Mouse (Mus musculus) embryonic facial prominence, embryonic 14.5 days (tissue): ENCODE data around the gene Men1. TPM values are rescaled to one million over a fixed set of nuclear protein-coding genes. Genes with fewer than 3 reads are reported as not detected.

ENCODE experiments used
- ATAC-seq: fragments of 200-750 bp; cut with Nextera tagmentation; 2 replicates; pipeline ENCODE4 v1.8.0; 2017; ENCODE audit warnings: low read depth, moderate number of reproducible peaks, moderate TSS enrichment
- DNase-seq: peaks from one replicate; pipeline ENCODE4 v3.0.0-alpha.2; 2015; ENCODE audit warnings: low spot score
- H3K27ac ChIP-seq: fragments of 300-500 bp; sonication (generic); replicated peaks from 2 replicates; pipeline ENCODE4 v1.5.1; 2014; ENCODE audit warnings: low read depth, mild to moderate bottlenecking, low read length, moderate library complexity
- H3K27me3 ChIP-seq: fragments of 300-500 bp; sonication (generic); replicated peaks from 2 replicates; pipeline ENCODE4 v1.6.1; 2014; ENCODE audit warnings: low read length; ENCODE audit not compliant: control insufficient read depth, insufficient read depth
- H3K36me3 ChIP-seq: fragments of 300-500 bp; sonication (generic); 2 replicates; pipeline ENCODE4 v1.6.1; 2014; ENCODE audit warnings: low read length, mixed read lengths; ENCODE audit not compliant: control insufficient read depth, insufficient read depth
- H3K4me1 ChIP-seq: fragments of 300-500 bp; sonication (generic); 2 replicates; pipeline ENCODE4 v1.6.1; 2014; ENCODE audit warnings: antibody characterized with exemption, low read length; ENCODE audit not compliant: control insufficient read depth, insufficient read depth
- H3K4me2 ChIP-seq: fragments of 300-500 bp; sonication (generic); 2 replicates; pipeline ENCODE4 v1.6.1; 2014; ENCODE audit warnings: low read depth, mild to moderate bottlenecking, low read length, moderate library complexity, mixed read lengths
- H3K4me3 ChIP-seq: fragments of 300-500 bp; sonication (generic); 2 replicates; pipeline ENCODE4 v1.5.1; 2014; ENCODE audit warnings: low read depth, mild to moderate bottlenecking, low read length
- H3K9ac ChIP-seq: fragments of 300-500 bp; sonication (generic); 2 replicates; pipeline ENCODE4 v1.6.1; 2014; ENCODE audit warnings: low read depth, mild to moderate bottlenecking, low read length, moderate library complexity, mixed read lengths
- H3K9me3 ChIP-seq: fragments of 300-500 bp; sonication (generic); 2 replicates; pipeline ENCODE4 v1.6.1; 2016; ENCODE audit warnings: low read length; ENCODE audit not compliant: control insufficient read depth
- WGBS: fragments of 180-500 bp; shearing (Covaris S2); extraction: QIAGEN DNeasy Blood & Tissue Kit; methylation state at CpG from one replicate; pipeline ENCODE4 v1.1.7; 2014; 5-methylcytosine and 5-hydroxymethylcytosine counted together
- polyA plus RNA-seq: library from polyadenylated mRNA; unstranded; fragments of >200 nt; fragmentation: Nextera tagmentation; extraction: Ambion mirVana; gene quantifications from 2 replicates; pipeline ENCODE4 v1.2.1, GENCODE M21; 2014

Men1 gene
- polyA plus RNA-seq, 1 experiment from 2014 or later, result 54.2 TPM

GRCm38 (mm10) chr19:6375423-6376254 lies 40.9 kb downstream of the Men1 start:
- peaks cover 87% of the 10 kb centered on the region for H3K36me3 ChIP-seq
- WGBS, result 96% methylated on average over 35 of the region's 42 CpGs
- no peak overlapping the region for H3K27ac ChIP-seq

GRCm38 (mm10) chr19:6376255-6376564 lies 41.4 kb downstream of the Men1 start:
- Histone ChIP-seq H3K36me3 (peaks cover 81% of the 10 kb centered on the region), H3K4me1 (no peaks in the 10 kb centered on the region), H3K27me3 (no peaks in the 10 kb centered on the region), H3K27ac (no peak overlapping the region), H3K9me3 (no peaks in the 10 kb centered on the region), H3K9ac (no peak overlapping the region), H3K4me2 (no peak overlapping the region), H3K4me3 (no peak overlapping the region)
- ATAC-seq (no peak), DNase-seq (no peak)
- 78% methylated on average over 14 of the region's 14 CpGs for WGBS

More at GRCm38 (mm10) chr19:6375423-6376254, 40.9 kb downstream of the Men1 start:
- Histone ChIP-seq H3K9me3 (no peaks in the 10 kb centered on the region), H3K9ac (no peak overlapping the region), H3K27me3 (no peaks in the 10 kb centered on the region), H3K4me3 (no peak overlapping the region), H3K4me1 (no peaks in the 10 kb centered on the region), H3K4me2 (no peak overlapping the region)
- DNase-seq, result no peak
- ATAC-seq, result no peak

GRCm38 (mm10) chr19:6376643-6377042 lies 41.9 kb downstream of the Men1 start:
- no peaks in the 10 kb centered on the region for H3K4me1 ChIP-seq
- DNase-seq (no peak), ATAC-seq (no peak)
- H3K36me3 ChIP-seq, result peaks cover 77% of the 10 kb centered on the region
- H3K9me3 ChIP-seq, result no peaks in the 10 kb centered on the region
- H3K9ac ChIP-seq, result no peak overlapping the region
- H3K4me2 ChIP-seq, result no peak overlapping the region
- WGBS, result 91% methylated on average over 2 of the region's 2 CpGs
- no peak overlapping the region for H3K4me3 ChIP-seq
- no peaks in the 10 kb centered on the region for H3K27me3 ChIP-seq
- no peak overlapping the region for H3K27ac ChIP-seq

GRCm38 (mm10) chr19:6377327-6378040 lies 42.7 kb downstream of the Men1 start:
- ATAC-seq (no peak), DNase-seq (no peak)
- no peak overlapping the region for H3K27ac ChIP-seq
- WGBS, result 83% methylated on average over 11 of the region's 11 CpGs
- H3K36me3 ChIP-seq, result peaks cover 68% of the 10 kb centered on the region
- H3K4me1 ChIP-seq, result no peaks in the 10 kb centered on the region
- H3K27me3 ChIP-seq, result no peaks in the 10 kb centered on the region
- H3K9me3 ChIP-seq, result no peaks in the 10 kb centered on the region
- H3K4me3 ChIP-seq, result no peak overlapping the region
- no peak overlapping the region for H3K9ac ChIP-seq
- H3K4me2 ChIP-seq, result no peak overlapping the region

GRCm38 (mm10) chr19:6380411-6381166 lies 45.8 kb downstream of the Men1 start:
- H3K36me3 ChIP-seq, result peaks cover 37% of the 10 kb centered on the region
- DNase-seq (no peak), ATAC-seq (no peak)
- H3K9ac ChIP-seq, result no peak overlapping the region
- 86% methylated on average over 9 of the region's 9 CpGs for WGBS
- no peaks in the 10 kb centered on the region for H3K27me3 ChIP-seq
- H3K4me2 ChIP-seq, result no peak overlapping the region
- peaks cover 7% of the 10 kb centered on the region; the same call in 1 of the 2 replicates for H3K4me1 ChIP-seq
- H3K9me3 ChIP-seq, result no peaks in the 10 kb centered on the region
- H3K4me3 ChIP-seq, result no peak overlapping the region
- H3K27ac ChIP-seq, result no peak overlapping the region

GRCm38 (mm10) chr19:6381238-6381637 lies 46.5 kb downstream of the Men1 start:
- no peaks in the 10 kb centered on the region for H3K9me3 ChIP-seq
- no peak overlapping the region for H3K4me2 ChIP-seq
- ATAC-seq (no peak), DNase-seq (no peak)
- H3K27ac ChIP-seq, result no peak overlapping the region
- H3K27me3 ChIP-seq, result no peaks in the 10 kb centered on the region
- no peak overlapping the region for H3K4me3 ChIP-seq
- no peak overlapping the region for H3K9ac ChIP-seq
- peaks cover 31% of the 10 kb centered on the region for H3K36me3 ChIP-seq
- peaks cover 7% of the 10 kb centered on the region; the same call in 1 of the 2 replicates for H3K4me1 ChIP-seq
- 96% methylated on average over 5 of the region's 5 CpGs for WGBS

GRCm38 (mm10) chr19:6382323-6382924 lies 47.6 kb downstream of the Men1 start:
- no peak for DNase-seq

GRCm38 (mm10) chr19:6383470-6383869 lies 48.7 kb downstream of the Men1 start:
- Histone ChIP-seq H3K36me3 (peaks cover 8% of the 10 kb centered on the region; the same call in 1 of the 2 replicates), H3K27me3 (no peaks in the 10 kb centered on the region), H3K27ac (no peak overlapping the region), H3K4me3 (no peak overlapping the region), H3K4me2 (no peak overlapping the region), H3K9ac (no peak overlapping the region), H3K4me1 (peaks cover 7% of the 10 kb centered on the region; the same call in 1 of the 2 replicates), H3K9me3 (no peaks in the 10 kb centered on the region)
- WGBS, result 34% methylated on average over 5 of the region's 5 CpGs
- ATAC-seq (no peak; the same call in 1 of the 2 replicates), DNase-seq (peak; percentile 27)

More at GRCm38 (mm10) chr19:6382323-6382924, 47.6 kb downstream of the Men1 start:
- H3K9ac ChIP-seq, result no peak overlapping the region
- no peak overlapping the region; the same call in 1 of the 2 replicates for H3K27ac ChIP-seq
- no peak overlapping the region for H3K4me2 ChIP-seq
- H3K36me3 ChIP-seq, result peaks cover 19% of the 10 kb centered on the region
- no peak for ATAC-seq
- no peaks in the 10 kb centered on the region for H3K27me3 ChIP-seq
- H3K4me1 ChIP-seq, result peaks cover 7% of the 10 kb centered on the region; the same call in 1 of the 2 replicates
- WGBS, result 82% methylated on average over 4 of the region's 4 CpGs
- no peaks in the 10 kb centered on the region for H3K9me3 ChIP-seq
- H3K4me3 ChIP-seq, result no peak overlapping the region
